Mouse (Mus musculus): Measurements from ENCODE around the gene Zfp512b. TPM values are rescaled to one million over a fixed set of nuclear protein-coding genes. Genes with fewer than 3 reads are reported as not detected.
A peak's percentile ranks its signal among the peaks of the same experiment; 100 is the strongest.

The Zfp512b gene
- total RNA-seq (2021): 10 to 100 TPM; 17.6 to 20.3 TPM
- long read RNA-seq, experiment 1, full-length matches to known transcripts: 2 of 19 reads
- long read RNA-seq, experiment 1, partial matches to known transcripts: 2 of 19 reads
- long read RNA-seq, experiment 1, other reads (novel, unspliced or antisense): 15 of 19 reads
- long read RNA-seq, experiment 2, partial matches to known transcripts: 2 of 11 reads
- long read RNA-seq, experiment 2, other reads (novel, unspliced or antisense): 9 of 11 reads

GRCm38 (mm10) chr2:181592231-181593041 lies at the start of gene Zfp512b:
Gene Zfp512b, minus strand, starts transcription at chr2:181592803.
- peak; percentile 8; the same call in 1 of the 2 replicates for TF ChIP-seq CTCF (IDR thresholded peaks at IDR 0.05)
- Histone ChIP-seq H3K4me3 (peak within 1 kb of the TSS; percentile 85), H3K27ac (peak within 1 kb of the TSS; percentile 92)
- intact Hi-C loops (cut with DNase I): loop anchor here (10.0 kb wide), 1 partner anchor 408 kb away; the partner anchor contains the start of gene Ppdpf
- DNase-seq: peak; percentile 81

GRCm38 (mm10) chr2:181635865-181636264 lies 43.3 kb upstream of the Zfp512b start:
- intact Hi-C loops (cut with DNase I): no loop called here
- Histone ChIP-seq H3K4me3 (no peak overlapping the region), H3K27ac (no peak overlapping the region)
- DNase-seq: no peak
- no peak for TF ChIP-seq CTCF (IDR thresholded peaks at IDR 0.05)

- no peak overlapping the region for H3K4me3 ChIP-seq
- H3K27ac ChIP-seq: no peak overlapping the region
- no peak for DNase-seq
- intact Hi-C loops (cut with DNase I): no loop called here
- TF ChIP-seq CTCF (IDR thresholded peaks at IDR 0.05): no peak
These were observed 40.0 kb upstream of the Zfp512b start for GRCm38 (mm10) chr2:181632624-181633023.

- no peak overlapping the region for H3K4me3 ChIP-seq
- H3K27ac ChIP-seq: no peak overlapping the region
- no peak for DNase-seq
- no peak for TF ChIP-seq CTCF (IDR thresholded peaks at IDR 0.05)
- intact Hi-C loops (cut with DNase I): no loop called here
These were observed 35.9 kb upstream of the Zfp512b start for GRCm38 (mm10) chr2:181628471-181628870.

GRCm38 (mm10) chr2:181623401-181623800 lies 30.8 kb upstream of the Zfp512b start:
- intact Hi-C loops (cut with DNase I): no loop called here
- TF ChIP-seq CTCF (IDR thresholded peaks at IDR 0.05): peak; percentile 58
- Histone ChIP-seq H3K4me3 (no peak overlapping the region), H3K27ac (no peak overlapping the region)
- no peak for DNase-seq

GRCm38 (mm10) chr2:181618761-181619495 lies 26.3 kb upstream of the Zfp512b start:
- H3K4me3 ChIP-seq: no peak overlapping the region
- DNase-seq: no peak
- TF ChIP-seq CTCF (IDR thresholded peaks at IDR 0.05): no peak
- no peak overlapping the region for H3K27ac ChIP-seq
- intact Hi-C loops (cut with DNase I): no loop called here

- TF ChIP-seq CTCF (IDR thresholded peaks at IDR 0.05): no peak
- Histone ChIP-seq H3K4me3 (peak overlapping the region; percentile 81), H3K27ac (no peak overlapping the region; the same call in 1 of the 2 replicates)
- intact Hi-C loops (cut with DNase I): no loop called here
- no peak for DNase-seq
These were observed 9.8 kb upstream of the Zfp512b start for GRCm38 (mm10) chr2:181602367-181602766.

- TF ChIP-seq CTCF (IDR thresholded peaks at IDR 0.05): no peak
- Histone ChIP-seq H3K27ac (peak overlapping the region; percentile 92), H3K4me3 (peak overlapping the region; percentile 81)
- no peak for DNase-seq
- intact Hi-C loops (cut with DNase I): no loop called here
These were observed 9.1 kb upstream of the Zfp512b start for GRCm38 (mm10) chr2:181601751-181602145.

GRCm38 (mm10) chr2:181600828-181601750 lies 8.5 kb upstream of the Zfp512b start:
- Histone ChIP-seq H3K4me3 (peak overlapping the region; percentile 81), H3K27ac (peak overlapping the region; percentile 92)
- peak; percentile 98 for DNase-seq
- intact Hi-C loops (cut with DNase I): no loop called here
- no peak for TF ChIP-seq CTCF (IDR thresholded peaks at IDR 0.05)

- intact Hi-C loops (cut with DNase I): no loop called here
- no peak for TF ChIP-seq CTCF (IDR thresholded peaks at IDR 0.05)
- DNase-seq: no peak
- Histone ChIP-seq H3K27ac (peak overlapping the region; percentile 92), H3K4me3 (peak overlapping the region; percentile 81)
These were observed 7.7 kb upstream of the Zfp512b start for GRCm38 (mm10) chr2:181600226-181600758.

Measured in gastrocnemius, adult 2 months (tissue).